Mouse (Mus musculus) v-Abl transformed pro-B cells (cell line): ENCODE data around the gene Smc5.

Source experiments
- in situ Hi-C, 2 experiments: fragments of 400-800 bp; cut with MboI; formaldehyde crosslinking; loops; one replicate each; pipeline ENCODE4 v1.15.1; 2025; ENCODE audit not compliant: unreplicated experiment in 2 of 2

Smc5 gene

DNA sequence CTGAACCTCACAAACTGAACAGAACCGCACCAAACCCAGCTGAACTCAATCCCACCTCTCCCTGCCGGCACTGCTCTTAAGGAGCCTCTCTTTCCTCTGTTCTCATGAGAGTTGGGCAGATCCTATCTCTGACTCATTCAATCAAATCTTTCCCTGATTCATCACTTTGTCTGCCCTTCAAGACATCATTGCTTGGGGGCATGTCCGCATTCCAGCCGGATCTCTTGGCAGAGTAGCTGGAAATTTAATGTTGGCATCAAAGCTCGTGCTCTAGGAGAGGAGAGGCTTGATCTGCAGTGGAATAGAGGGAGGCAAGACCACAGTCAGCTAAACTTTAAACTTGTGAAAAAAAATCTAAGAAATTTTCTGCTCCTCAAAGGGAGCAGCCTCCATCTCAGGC lies 71.6 kb downstream of the Smc5 start:
- in situ Hi-C loops: loop anchor here in 1 of 2 experiments (10.0 kb wide), 1 partner anchor 47 kb away; no protein-coding TSS in a partner anchor

DNA sequence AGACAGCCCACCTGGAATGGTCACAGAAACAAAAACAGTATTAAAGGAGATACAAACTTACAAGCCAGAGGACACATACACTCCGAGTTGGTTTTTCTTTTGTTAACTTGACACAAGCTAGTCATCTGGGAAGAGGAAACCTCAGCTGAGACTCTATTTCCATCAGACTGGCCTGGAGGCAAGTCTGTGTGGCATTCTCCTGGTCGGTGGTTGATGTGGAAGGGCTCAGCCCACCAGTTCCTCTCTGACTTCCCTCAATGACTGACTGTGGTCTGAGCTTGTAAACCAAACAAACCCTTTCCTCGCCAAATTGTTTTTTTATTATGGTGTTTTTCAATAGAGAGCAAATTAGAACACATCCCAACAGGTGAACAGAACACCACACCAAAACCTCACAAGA lies 80.6 kb downstream of the Smc5 start:
- in situ Hi-C loops: no loop called here

DNA sequence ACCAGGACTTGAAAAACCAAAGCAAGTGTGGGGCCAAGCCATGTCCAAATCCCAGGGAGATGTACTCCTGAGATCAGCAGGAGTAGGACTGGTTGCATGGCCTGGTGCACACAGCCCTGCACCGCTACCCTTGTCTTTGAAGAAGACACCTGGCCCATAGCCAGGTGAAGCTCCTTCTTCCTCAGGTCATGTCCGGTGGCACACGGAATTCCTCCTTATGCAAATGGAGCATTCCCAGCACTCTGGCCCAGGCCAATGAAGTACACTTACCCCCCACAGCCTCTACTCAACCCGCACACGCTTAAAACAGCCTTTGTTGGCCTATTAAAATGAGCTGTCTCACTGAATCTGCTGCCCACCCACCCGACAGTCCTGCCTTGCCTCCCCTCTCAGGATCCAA lies 82.2 kb downstream of the Smc5 start:
- in situ Hi-C loops: no loop called here

DNA sequence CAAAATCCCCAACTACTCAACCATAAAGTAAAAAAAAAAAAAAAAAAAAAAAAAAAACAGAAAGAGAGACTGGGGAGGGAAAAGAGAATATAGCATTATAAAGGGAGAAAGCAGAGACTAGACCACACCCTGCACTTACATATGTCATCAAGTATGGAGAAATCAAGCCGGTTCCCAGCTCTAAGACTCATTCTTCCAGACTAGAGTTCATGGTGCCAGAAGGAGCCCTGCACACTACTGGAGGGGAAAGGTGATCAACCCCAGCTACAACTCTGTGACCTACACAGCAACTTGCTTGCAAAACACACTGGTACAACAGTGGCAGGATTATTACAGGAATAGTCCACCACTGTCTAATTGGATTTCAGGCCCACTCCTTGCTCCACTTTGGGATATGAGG lies 84.0 kb downstream of the Smc5 start:
- in situ Hi-C loops: no loop called here

DNA sequence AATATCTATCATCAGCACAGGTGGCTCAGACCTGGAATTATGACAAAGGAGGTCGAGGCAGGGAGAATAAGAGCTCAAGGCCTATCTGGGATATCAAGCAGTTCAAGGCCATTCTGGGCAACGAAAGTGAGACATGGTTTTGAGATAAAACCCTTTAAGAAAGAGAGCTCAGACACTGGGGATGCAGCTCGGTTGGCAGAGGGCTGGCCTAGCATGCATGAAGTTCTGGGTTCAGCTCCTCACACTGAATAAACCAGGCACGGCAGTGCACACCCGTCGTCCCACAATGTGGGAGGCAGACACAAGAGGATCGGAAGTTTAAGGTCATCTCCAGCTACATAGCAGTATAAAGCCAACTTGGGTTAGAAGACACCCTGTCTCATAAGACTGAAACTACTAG lies 84.7 kb downstream of the Smc5 start:
- in situ Hi-C loops: no loop called here

DNA sequence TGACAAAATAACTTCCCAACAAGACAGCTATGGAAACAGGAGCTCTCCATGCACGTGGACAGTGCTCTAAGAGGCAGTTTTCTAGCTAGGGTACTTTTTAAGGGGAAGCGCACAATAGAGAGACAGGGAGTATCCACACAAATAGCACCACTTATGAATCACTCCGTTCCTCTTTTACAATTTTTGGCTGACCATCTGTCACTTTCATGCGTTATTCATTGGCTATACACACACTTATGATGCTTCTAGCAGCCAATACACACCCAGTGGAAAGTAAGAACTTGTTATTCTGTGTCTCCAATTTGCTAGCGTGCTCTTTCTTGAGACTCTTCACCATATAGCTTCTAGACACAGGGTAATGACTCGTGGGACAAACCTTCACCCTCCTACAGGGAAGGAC lies 86.0 kb downstream of the Smc5 start:
- in situ Hi-C loops: no loop called here

DNA sequence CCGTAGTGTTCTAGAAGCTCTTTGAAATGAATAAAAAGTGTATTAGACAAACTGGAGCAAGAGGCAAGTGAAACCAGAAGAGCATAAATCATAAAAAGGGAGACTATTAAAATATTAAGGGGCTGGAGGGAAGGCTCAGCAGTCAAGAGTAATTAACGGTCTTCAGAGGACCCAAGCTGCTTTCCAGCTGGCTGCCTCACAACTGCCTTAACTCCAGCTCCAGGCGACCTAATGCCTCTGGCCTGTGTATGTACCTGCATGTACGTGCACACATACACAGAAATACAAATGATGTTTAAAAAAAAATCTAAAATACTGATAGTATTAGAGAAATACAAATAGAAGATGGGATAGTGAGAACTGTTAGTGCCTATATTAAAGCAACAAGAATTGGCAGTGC lies 89.6 kb downstream of the Smc5 start:
- in situ Hi-C loops: no loop called here

DNA sequence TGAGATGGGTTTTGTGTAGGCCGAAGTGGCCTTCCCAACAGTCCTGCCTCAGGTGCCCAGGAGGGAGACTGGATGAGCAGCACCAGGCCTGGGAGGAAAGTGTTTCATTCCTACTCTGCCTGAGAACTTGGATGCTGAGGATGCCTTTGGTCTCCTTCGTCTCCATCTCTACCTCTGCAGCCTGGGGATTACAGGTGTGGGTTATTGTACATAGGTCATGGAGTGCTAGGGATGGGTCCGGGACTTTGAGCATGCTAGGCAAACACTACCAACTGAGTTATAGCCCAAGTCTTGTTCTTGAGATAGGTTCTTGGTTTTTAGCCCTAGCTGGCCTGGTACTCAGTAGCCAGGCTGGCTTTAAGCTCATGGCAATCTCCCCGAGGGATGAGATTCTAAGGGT lies 90.2 kb downstream of the Smc5 start:
- in situ Hi-C loops: no loop called here

DNA sequence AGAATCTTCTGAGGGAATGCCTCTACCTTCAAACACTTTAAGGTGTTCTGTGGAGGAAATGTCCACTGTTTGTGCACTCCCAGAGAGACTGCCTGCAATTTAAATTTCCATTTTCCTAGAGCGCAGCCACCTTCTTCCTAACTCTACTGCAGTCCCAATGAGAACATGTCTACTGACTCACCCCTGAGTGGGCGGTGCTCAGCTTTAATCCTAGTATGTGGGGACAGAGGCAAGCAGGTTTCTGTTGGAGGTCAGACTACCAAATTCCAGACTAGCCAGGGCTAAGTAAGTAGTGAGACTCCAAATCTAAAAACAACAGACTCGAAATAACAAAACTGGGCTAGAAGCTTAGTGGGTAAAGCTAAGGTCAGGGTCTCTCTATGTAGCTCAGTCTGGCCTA lies 95.2 kb downstream of the Smc5 start:
- in situ Hi-C loops: no loop called here

DNA sequence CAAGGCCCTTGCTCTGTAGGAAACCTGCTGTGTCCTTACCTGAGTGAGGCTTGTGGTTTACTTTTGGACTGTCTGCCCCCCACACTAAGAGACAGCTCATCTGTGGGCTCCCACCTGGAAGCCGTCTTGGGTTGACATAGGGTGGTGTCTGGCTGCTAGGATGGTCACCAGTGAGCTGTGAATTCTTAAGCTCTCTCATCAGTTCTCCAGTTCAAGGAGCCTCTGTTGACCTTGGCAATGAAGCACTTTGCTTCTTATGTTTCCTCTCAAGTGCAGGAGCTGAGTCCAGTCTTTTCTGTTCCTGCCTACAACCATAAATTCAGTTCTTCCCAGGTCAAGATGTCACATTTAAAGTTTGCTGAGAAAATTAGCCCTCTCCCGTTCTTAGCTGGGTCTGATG lies 98.2 kb downstream of the Smc5 start:
- in situ Hi-C loops: no loop called here

DNA sequence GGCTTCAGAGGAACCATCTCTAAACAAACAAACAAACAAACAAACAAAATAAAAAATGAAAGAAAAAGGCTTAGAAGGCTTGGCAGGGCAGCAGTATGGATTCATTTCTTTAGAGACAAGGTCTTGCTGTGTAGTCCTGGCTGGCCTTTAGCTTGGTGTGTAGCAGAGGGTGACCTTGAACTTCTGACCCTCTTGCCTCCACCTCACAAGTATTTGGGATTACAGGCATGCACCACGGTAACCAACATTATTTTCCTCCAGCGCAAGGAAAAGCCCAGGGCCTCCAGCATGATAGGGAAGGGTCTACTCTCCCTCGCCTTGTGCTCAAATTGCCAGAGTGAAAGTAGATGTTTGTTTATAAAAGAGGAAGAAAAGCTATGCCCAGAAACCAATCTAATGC lies 98.6 kb downstream of the Smc5 start:
- in situ Hi-C loops: no loop called here

DNA sequence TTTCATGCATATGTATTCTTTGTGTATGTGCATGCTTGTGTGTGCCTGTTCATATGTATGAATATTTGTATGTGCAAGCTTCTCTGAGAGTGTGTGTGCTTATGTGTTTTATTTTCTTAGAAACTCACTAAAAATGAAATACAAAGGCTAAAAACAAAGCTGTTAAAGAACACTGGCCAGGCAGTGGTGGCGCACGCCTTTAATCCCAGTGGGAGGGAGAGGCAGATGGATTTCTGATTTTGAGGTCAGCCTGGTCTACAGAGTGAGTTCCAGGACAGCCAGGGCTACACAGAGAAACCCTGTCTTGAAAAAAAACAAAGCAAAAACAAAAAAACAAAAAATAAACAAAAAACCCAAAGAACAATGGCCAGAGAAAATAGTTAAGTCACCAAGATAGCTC lies 102.6 kb downstream of the Smc5 start:
- in situ Hi-C loops: no loop called here

DNA sequence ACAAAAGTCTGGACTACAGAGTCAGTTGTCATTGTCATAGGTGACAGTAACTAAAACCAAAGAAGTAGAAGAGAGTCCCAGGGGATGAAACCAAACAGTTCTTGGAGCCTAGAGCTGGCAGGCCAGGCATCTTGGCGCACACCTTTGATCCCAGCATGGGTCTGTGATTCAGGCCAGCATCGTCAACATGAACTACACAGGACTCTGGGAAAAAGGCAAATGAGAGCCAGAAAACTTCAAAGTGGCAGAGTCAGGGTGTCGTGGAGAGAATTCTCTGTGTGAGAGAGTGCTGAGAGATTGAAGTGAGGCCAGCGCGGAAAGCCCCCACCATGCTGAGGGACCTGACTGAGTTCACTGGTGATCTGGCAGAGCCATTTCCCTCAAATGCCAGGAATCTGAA lies 103.2 kb downstream of the Smc5 start:
- in situ Hi-C loops: no loop called here

DNA sequence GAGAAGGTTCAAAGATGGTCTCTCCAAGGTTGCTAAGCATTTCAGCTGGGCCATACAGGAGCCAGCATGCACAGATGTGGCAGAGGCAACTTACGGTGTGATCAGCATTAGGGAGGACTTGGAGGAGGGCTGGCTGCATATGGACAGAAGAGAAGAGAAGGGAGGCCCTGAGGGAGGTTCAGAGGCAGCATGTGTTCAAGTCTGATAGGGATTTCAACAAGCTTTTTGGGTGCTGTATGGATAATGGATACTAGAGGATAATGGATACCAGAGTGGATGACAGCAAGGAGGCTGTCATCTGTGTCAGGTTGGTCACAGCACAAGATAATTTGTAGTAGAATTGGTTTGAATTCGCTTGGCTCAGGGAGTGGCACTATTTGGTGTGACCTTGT lies 104.0 kb downstream of the Smc5 start:
- in situ Hi-C loops: no loop called here

DNA sequence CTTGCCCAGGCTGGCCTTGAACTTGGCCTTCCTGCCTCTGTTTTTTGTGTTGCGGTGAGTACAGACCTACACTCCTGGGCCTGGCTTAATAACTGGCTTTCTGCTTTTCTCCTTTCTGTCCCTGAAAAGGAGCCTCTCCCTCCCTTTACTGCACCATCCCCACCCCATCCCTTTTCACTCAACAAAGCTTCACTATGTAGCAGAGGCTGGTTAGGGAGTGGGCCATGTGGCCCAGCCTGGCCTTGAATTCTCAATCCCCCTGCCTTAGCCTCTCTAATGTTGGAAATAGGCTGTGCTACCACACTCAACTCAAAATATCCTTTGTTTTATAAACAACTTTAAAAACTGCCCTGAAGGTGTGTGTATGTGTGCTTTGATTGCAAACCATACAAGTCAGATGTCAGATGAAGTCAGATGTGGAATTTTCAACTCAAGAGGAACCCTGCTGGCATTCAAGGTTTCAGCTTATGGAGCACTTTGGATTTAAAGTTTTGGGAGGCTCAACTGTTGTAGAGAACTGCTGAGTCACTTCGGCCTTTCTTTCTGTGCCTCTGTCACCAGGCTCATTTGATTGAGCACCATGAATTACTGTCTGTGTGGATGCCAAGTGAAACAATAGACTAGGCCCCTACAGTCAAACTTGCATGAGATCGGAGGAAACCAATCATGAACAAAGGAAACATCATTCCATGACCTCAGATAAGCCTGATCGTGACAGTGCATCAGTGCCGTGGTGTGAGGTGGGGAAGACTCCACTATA lies 104.6 kb downstream of the Smc5 start:
- in situ Hi-C loops: no loop called here

DNA sequence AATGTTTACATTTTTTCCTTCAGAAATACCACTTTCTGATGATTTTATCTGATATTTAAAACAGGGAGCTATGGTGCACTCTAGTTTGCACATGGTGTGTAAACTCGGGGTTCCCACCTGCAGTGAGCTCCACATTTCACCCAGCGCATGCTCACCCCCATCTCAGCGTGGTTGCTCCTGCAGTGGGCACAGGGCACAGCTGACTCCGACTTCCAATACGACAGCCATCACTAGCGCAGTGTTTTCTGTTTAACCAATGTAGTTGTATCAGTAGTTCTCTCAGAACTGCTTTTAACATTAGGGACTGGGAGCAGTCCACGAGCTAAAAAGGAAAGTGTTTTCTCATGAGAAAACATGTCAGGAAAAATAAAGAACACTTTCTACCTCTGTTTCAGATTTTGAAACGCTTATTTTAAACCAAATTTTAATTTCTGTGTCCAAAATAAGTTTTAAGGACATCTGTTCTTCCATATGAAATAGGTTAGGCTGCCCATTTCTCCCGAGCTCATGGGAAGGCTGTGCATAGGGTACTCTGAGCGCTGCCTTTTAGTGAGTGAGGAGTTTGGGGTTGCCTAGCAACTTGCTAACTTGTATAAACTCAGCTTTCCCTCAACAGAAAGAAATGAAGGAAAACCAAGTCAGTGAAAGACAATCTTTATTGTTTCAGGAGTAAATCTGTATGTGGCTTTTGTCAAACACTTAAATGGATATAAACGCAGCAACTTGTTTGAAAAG lies 107.0 kb downstream of the Smc5 start:
- in situ Hi-C loops: no loop called here

DNA sequence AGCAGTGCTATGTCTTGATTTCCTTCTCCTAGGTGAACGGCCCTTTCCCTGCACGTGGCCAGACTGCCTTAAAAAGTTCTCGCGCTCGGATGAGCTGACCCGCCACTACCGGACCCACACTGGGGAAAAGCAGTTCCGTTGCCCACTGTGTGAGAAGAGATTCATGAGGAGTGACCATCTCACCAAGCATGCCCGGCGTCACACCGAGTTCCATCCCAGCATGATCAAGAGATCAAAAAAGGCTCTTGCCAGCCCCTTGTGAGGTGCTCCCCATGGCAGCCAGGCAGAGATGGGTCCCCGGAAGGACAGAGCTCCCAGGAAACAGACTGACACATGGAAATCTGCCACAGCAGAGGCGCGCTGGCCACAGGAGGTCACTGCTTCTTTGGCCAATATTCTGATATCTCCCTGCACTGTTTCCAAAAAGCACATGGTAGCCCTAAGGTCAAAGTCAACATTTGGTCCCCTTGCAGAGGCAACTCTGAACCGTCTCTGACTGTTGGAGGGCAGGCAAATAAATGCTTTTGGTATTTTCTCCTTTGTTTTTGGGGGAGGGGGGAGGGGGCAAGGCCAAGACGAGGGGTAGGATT lies 109.0 kb downstream of the Smc5 start:
- in situ Hi-C loops: no loop called here

DNA sequence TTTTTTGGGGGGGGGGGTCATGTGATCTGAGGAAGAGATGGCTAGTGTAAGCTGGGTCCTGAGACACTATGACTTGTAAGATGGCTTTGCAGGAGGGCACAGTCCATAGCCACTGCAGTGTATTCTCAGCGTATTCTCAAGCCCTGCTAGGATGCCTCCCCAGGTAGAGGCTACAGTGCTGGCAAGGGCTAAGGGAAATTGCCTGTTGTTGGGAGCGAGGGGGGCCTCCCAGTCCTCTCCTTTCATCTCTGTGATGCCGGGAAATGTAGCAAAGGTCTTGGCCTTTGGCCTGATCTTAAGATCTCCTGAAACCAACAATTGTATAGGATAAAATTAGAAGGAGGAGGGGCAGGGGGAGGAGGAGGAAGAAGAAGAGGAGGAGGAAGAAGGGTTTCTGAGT lies 110.3 kb downstream of the Smc5 start:
- in situ Hi-C loops: no loop called here

DNA sequence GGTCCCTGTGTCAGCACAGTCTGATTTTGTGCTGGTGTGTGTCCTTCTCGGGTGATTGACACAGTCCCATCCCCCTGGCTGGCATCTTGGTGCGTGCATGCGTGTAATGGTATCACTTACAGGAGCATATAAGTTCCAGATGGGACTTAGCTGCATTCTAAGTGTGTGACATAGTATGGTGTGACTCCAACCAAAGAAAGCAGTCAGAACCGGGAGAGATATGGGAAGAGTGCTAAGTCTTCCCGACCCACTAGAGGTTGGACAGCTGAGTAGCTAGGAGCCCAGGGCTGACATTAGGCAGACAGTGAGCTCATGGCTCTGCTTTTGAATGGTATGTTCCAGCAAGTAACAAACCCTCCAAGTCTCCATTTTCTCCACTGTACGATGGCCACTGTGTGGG lies 110.8 kb downstream of the Smc5 start:
- in situ Hi-C loops: no loop called here

DNA sequence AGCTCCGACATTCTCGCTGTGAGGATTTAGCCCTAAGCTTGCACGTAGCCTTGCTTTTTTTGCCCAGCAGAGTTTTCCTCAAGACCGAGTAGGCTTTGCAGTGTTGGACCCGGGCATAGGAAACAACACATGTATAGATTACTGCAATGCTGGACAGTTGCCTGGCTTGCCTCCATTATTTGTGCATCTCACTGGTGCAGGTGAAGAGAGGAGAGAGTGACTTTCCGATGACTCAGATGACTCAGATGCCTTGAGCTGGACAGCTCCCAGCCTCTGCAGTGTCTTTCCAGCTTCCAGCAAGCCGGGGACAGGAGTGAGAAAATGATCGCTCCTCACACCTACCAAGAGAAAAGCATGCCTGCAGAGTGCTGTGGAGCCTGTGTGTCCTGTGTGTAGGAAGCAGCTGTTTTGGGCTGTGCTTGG lies 111.3 kb downstream of the Smc5 start:
- in situ Hi-C loops: no loop called here

DNA sequence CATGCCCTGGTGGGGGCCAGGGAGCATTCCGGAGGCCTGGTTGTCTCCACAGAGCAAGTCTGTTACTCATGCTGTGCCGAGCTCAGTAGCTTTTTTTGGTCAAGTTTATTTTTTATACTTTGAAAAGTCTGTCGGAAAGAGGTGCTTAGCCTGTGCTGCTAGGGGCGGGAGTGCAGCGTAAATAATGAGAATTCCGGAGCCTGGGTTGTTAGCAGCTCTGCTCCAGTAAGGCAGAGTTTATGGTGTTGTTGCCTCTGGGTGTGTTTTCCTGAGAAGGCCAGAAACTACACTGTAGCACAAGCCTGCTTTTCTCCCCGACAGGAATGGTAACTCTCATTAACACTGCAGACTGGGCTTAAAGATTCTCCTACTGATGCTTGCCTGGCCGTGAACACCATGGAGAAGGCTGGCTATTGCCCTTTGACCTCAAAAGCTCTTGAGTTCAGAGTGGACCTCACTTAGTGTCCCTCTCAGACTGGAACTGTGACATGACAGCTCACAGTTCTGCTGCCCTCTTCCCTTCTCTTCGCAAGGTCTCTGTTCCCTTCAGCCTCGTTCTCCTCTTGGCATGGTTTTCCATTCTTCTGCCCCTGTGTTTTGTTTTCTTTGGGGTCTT lies 113.8 kb downstream of the Smc5 start:
- in situ Hi-C loops: loop anchor here in 1 of 2 experiments (10.0 kb wide), 1 partner anchor 45 kb away; no protein-coding TSS in a partner anchor
